Mouse (Mus musculus) lung, postnatal 25 days (tissue): ENCODE measurements around the gene Scarf1.
"Not testable (repeated sequence)": the region's sequence is repeated elsewhere in the genome, so short reads cannot be mapped to it uniquely, and the experiment has no call there.

Experiments
- DNase-seq: peaks from one replicate; pipeline ENCODE4 v3.0.0; 2022; ENCODE audit warnings: low spot score

The Scarf1 gene

GRCm38 (mm10) chr11:75537491-75538183, 24.3 kb downstream of the Scarf1 start:
- DNase-seq, result no peak

GRCm38 (mm10) chr11:75538184-75538969, 25.0 kb downstream of the Scarf1 start:
- no peak for DNase-seq

DNA sequence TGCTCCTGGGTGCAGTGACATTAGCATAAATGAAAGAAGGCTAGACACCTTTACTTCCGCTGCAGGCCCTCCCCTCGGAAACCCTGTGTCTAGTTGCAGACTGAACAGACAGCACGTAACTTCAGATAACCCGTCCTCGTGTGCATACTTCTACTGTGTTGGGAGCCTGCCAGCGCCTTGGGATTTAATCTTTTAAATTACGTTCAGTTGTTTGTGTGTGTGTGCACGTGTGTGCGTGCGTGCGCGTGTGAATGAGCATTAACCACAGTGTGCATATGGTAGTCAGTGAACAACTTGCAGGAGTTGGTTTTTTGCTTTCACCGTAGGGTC, 25.6 kb downstream of the Scarf1 start:
- DNase-seq, result no peak

DNA sequence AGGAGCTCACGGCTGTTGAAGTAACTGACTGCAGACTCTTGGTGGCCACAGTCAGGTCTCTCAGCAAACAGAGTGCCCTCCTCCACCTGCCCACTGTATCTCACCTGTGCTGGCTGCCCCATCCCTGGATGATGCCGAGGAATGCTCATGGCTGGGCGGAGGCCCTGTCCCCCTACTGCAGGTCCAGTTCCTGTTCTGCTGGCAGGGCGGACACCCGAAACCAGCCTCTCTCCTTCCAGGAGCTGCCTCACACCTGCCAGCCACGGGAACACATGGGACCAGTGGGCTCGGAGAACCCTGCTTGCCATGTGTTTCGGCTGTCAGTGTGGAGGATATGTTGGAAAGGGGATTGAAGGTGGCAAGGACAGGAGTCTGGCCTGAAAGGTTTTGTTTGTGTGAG, 26.9 kb downstream of the Scarf1 start:
- DNase-seq, result no peak

- no peak for DNase-seq
Observed at GRCm38 (mm10) chr11:75540710-75541581, 27.6 kb downstream of the Scarf1 start.

DNA sequence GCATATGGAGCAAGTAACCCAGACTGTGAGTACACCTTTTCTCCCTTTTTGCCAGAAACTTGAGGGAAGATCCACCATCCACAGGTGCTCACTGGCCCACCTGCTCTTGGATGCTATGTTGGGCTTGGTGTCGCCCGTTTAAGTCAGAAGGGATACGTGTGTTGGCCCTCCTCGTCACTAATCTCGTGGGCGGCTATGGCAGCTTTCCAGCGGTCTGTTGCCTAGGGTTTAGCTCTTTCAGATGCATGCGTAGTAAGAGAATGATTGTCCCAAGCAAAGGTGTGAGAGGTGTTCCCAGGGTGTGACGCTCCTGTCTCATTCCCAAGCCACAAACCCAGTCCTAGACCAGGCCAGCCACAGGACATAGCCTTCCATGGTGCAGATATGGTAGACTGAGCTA, 31.4 kb downstream of the Scarf1 start:
- no peak for DNase-seq

DNA sequence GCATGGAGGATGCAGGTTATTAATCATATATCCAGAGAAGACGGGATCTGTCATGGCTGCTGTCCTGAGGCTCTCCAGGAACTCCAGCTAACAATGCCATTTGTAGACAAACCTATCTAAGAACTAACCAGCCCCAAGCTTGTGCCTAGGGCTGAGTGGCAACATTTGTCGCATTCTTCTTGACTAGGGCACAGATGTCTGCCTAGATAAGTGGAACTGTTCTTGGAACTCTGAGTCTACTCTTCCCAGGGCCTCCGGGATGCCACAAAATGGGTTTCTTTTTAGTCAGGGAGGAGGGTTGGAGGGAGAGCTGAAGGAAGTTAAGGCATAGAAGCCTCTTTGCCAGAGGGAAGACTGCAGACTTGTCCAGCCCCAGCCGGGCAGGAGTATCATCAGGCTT, 32.7 kb downstream of the Scarf1 start:
- no peak for DNase-seq

- peak; percentile 87 for DNase-seq
Observed at GRCm38 (mm10) chr11:75549658-75550111, 36.3 kb downstream of the Scarf1 start.

DNA sequence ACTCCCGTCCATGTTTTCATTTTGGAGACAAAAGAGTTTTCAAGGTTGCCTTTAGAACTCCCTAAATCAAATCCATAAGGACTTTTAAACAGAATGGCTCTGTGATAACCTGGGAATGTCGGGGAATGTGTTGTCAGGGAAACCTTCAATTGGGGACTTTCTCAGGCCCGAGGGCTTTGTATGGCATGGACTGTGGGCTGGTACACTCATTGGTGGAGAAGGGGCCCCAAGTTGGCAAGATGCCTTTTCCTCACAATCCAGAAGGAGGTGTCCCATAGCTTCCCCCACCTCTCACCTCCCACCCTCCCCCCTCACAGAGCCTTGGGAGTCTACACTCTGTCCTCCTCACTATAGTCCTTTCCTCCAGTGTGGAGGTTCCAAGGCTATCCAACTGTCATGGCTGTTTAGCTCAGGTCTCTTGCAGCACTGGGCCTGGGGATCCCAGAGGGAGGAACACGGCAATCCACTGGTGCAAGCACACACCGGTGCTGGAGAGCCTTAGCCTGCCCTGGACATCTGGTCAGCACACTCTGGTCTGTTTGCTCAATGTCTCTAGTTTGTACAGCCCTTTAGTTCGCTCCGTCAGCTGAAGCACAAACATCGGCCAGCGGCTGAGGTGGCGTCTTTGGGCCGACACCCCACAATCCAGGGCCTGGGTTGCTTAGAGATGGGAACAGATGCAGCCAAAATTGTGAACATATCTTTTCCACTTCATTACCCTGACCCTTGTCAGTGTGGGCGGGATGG, 37.0 kb downstream of the Scarf1 start:
- DNase-seq, result peak; percentile 83

GRCm38 (mm10) chr11:75551321-75551720, 38.0 kb downstream of the Scarf1 start:
- no peak for DNase-seq

DNA sequence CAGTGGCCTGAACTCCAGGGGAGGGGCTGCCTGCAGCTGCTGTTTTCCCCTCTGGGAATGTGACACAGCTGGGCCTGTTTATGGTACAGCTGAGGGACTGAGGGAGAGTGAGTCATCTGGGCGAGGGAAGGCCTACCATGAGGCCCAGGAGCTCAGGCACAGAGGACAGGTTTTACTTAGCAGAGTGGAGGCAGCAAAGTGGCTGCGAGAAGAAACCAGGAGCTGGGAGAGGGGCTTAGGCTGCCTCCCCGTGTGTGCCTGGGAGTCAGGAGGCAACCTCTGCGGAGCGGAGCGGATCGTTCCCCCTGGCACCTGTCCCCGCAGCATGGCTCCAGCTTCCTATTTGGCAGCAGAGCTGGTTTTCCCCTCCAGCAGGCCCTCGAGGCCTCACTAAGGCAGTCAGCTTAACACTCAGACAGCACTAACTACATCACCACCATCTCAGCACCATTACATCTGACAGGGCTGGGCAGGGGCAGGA, 38.7 kb downstream of the Scarf1 start:
- DNase-seq, result no peak

- no peak for DNase-seq
Observed at GRCm38 (mm10) chr11:75552906-75553482, 39.7 kb downstream of the Scarf1 start.

GRCm38 (mm10) chr11:75556006-75556405, 42.7 kb downstream of the Scarf1 start:
- not testable (repeated sequence) for DNase-seq

- DNase-seq, result no peak
Observed at GRCm38 (mm10) chr11:75557142-75557541, 43.8 kb downstream of the Scarf1 start.

DNA sequence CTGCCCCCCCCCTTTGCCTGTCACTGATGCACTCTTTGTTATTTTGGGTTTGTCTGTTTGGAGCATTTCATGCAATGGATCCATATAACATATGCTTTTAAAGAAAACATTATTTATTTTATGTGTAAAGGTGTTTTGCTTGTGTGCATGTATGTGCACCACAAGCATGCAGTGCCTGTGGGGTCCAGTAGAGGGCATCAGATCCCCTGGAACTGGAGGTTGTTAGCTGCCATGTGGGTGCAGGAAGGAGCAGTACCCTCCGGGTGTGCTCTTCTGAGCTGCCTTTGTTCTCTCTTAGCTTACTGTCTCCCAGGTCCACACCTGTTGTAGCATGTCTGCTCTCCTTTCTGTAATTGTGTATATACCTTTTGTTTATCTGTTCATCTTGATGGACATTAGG, 44.8 kb downstream of the Scarf1 start:
- no peak for DNase-seq

- DNase-seq, result no peak
Observed at GRCm38 (mm10) chr11:75559870-75560504, 46.6 kb downstream of the Scarf1 start.

GRCm38 (mm10) chr11:75560530-75561409, 47.4 kb downstream of the Scarf1 start:
- DNase-seq, result no peak

DNA sequence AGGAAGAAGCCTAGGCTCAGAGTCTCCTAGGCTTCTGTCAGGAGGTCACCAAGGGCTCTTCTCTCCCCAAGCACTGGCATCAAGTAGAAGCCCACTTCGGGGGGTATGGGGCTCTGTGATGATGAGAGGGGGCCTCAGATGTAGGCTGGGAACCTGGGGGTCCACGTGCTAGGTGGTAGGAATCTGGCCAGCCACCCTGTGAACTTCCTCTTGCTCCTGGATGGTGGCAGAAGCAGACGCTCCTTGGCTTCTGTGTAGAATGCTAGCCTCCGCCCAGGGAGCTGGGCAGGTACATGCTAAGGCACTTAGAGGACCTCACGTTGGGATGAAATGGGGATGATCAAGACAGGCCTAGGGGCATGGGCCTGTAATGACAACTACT, 48.1 kb downstream of the Scarf1 start:
- DNase-seq, result no peak

- no peak for DNase-seq
Observed at GRCm38 (mm10) chr11:75562840-75563239, 49.5 kb downstream of the Scarf1 start.
